ENCODE assay signal across 8 mouse cellular contexts in the genomic region with DNA sequence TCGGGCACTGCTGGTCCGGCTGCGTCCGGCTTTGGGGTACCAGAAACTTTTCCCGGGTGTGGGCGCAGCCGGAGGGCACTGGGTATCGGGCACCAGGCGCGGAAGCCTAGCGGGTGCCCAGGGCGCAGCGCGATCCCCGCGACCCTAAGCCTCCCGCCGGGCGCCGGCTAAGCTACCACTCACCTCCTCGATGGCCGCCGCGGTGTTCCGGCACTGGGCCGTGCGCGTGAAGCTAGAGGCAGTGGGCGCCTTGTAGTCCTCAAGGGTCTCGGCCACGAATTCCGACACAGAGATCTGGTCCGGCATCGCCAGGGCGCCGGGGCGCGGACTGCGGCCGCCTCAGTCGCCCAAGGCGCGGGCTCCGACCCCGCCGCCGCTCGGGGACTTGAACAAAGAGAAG.
DNase-seq lines count a peak whose midpoint lies in the region; ATAC-seq and TF ChIP-seq lines count a peak whose summit lies in the region.
"Not testable (repeated sequence)": the region's sequence is repeated elsewhere in the genome, so short reads cannot be mapped to it uniquely, and the experiment has no call there.

No protein-coding gene starts in this region.

- H3K36me3 ChIP-seq in embryonic facial prominence, embryonic 12.5 days; forebrain, postnatal 0 days (ENCODE audit: insufficient read depth); hindbrain, embryonic 11.5 days (ENCODE audit: control insufficient read depth, insufficient read depth, low read length); kidney, embryonic 15.5 days; midbrain, embryonic 10.5 days; neural tube, embryonic 14.5 days (ENCODE audit: control insufficient read depth, insufficient read depth, low read length): not testable (repeated sequence)

- not testable (repeated sequence) for H3K9me3 ChIP-seq in embryonic facial prominence, embryonic 12.5 days; forebrain, postnatal 0 days (ENCODE audit: low read length); hindbrain, embryonic 11.5 days (ENCODE audit: control insufficient read depth, low read length); kidney, embryonic 15.5 days (replicated peaks); midbrain, embryonic 10.5 days (replicated peaks); neural tube, embryonic 14.5 days (ENCODE audit: control insufficient read depth, low read length)

- not testable (repeated sequence) for H3K27ac ChIP-seq in embryonic facial prominence, embryonic 12.5 days; forebrain, postnatal 0 days (ENCODE audit: low read depth, low read length); hindbrain, embryonic 11.5 days (ENCODE audit: low read depth, low read length); kidney, embryonic 15.5 days; neural tube, embryonic 14.5 days (ENCODE audit: low read depth, low read length)
- H3K27ac ChIP-seq in midbrain, embryonic 10.5 days (replicated peaks): peak overlapping the region; percentile 79

- H3K4me3 ChIP-seq in embryonic facial prominence, embryonic 12.5 days: peak overlapping the region; percentile 46
- H3K4me3 ChIP-seq in forebrain, postnatal 0 days (ENCODE audit: low read depth, low read length): peak overlapping the region; percentile 30
- peak overlapping the region; percentile 37 for H3K4me3 ChIP-seq in hindbrain, embryonic 11.5 days (ENCODE audit: low read depth, low read length)
- H3K4me3 ChIP-seq in kidney, embryonic 15.5 days (replicated peaks): peak overlapping the region; percentile 49
- H3K4me3 ChIP-seq in midbrain, embryonic 10.5 days: peak overlapping the region; percentile 57
- peak overlapping the region; percentile 30 for H3K4me3 ChIP-seq in neural tube, embryonic 14.5 days (ENCODE audit: low read depth, low read length)

- H3K4me2 ChIP-seq in embryonic facial prominence, embryonic 12.5 days (replicated peaks): peak overlapping the region; percentile 35
- not testable (repeated sequence) for H3K4me2 ChIP-seq in forebrain, postnatal 0 days (ENCODE audit: low read depth); neural tube, embryonic 14.5 days (ENCODE audit: low read depth, low read length)
- H3K4me2 ChIP-seq in hindbrain, embryonic 11.5 days (replicated peaks; ENCODE audit: low read depth, low read length): 0 out of 2 replicates have a peak overlapping the region, but pooled peaks have one; percentile 26
- peak overlapping the region; percentile 56 for H3K4me2 ChIP-seq in kidney, embryonic 15.5 days

- not testable (repeated sequence) for ATAC-seq in embryonic facial prominence, embryonic 12.5 days (ENCODE audit: insufficient number of reproducible peaks, insufficient read depth, low FRiP score, low TSS enrichment); forebrain, postnatal 0 days; hindbrain, embryonic 11.5 days (ENCODE audit: low FRiP score); kidney, embryonic 15.5 days (replicated peaks; ENCODE audit: low FRiP score); neural tube, embryonic 14.5 days (ENCODE audit: low read depth)

- WGBS in embryonic facial prominence, embryonic 12.5 days: 3% methylated on average over 30 of the region's 48 CpGs
- 9% methylated on average over 22 of the region's 48 CpGs for WGBS in forebrain, postnatal 0 days
- WGBS in hindbrain, embryonic 11.5 days: 2% methylated on average over 21 of the region's 48 CpGs
- WGBS in kidney, embryonic 15.5 days: 3% methylated on average over 19 of the region's 48 CpGs
- under 1% methylated on average over 22 of the region's 48 CpGs for WGBS in midbrain, embryonic 10.5 days
- 0% methylated on average over 16 of the region's 48 CpGs for WGBS in neural tube, embryonic 14.5 days

- not testable (repeated sequence) for TF ChIP-seq CTCF in forebrain, postnatal 0 days (IDR thresholded peaks at IDR 0.05; ENCODE audit: low read depth)

- H3K4me1 ChIP-seq in embryonic facial prominence, embryonic 12.5 days; forebrain, postnatal 0 days (ENCODE audit: insufficient read depth); hindbrain, embryonic 11.5 days (replicated peaks; ENCODE audit: control insufficient read depth, insufficient read depth, low read length); kidney, embryonic 15.5 days; midbrain, embryonic 10.5 days; neural tube, embryonic 14.5 days (ENCODE audit: control insufficient read depth, insufficient read depth, low read length): not testable (repeated sequence)

- H3K9ac ChIP-seq in embryonic facial prominence, embryonic 12.5 days: peak overlapping the region; percentile 52; the same call in 1 of the 2 replicates
- H3K9ac ChIP-seq in forebrain, postnatal 0 days: peak overlapping the region; percentile 39
- H3K9ac ChIP-seq in hindbrain, embryonic 11.5 days (ENCODE audit: low read depth, low read length): 0 out of 2 replicates have a peak overlapping the region, but pooled peaks have one; percentile 23
- peak overlapping the region; percentile 45 for H3K9ac ChIP-seq in kidney, embryonic 15.5 days
- H3K9ac ChIP-seq in neural tube, embryonic 14.5 days (replicated peaks; ENCODE audit: low read depth, low read length): peak overlapping the region; percentile 34

- DNase-seq in forebrain, postnatal 0 days: peak; percentile 0
- DNase-seq in hindbrain, embryonic 11.5 days (ENCODE audit: low spot score): peak; percentile 42
- DNase-seq in liver: peak; percentile 3
- DNase-seq in midbrain, embryonic 10.5 days (ENCODE audit: low spot score): peak; percentile 36
- peak; percentile 10 for DNase-seq in yolk sac, embryonic 10.5 days (ENCODE audit: low spot score)

- not testable (repeated sequence) for H3K27me3 ChIP-seq in embryonic facial prominence, embryonic 12.5 days; forebrain, postnatal 0 days (ENCODE audit: insufficient read depth, low read length); hindbrain, embryonic 11.5 days (ENCODE audit: control insufficient read depth, insufficient read depth, low read length); kidney, embryonic 15.5 days; midbrain, embryonic 10.5 days (ENCODE audit: low read depth, poor library complexity, severe bottlenecking); neural tube, embryonic 14.5 days (ENCODE audit: control insufficient read depth, insufficient read depth, low read length)
